In the genomic region with DNA sequence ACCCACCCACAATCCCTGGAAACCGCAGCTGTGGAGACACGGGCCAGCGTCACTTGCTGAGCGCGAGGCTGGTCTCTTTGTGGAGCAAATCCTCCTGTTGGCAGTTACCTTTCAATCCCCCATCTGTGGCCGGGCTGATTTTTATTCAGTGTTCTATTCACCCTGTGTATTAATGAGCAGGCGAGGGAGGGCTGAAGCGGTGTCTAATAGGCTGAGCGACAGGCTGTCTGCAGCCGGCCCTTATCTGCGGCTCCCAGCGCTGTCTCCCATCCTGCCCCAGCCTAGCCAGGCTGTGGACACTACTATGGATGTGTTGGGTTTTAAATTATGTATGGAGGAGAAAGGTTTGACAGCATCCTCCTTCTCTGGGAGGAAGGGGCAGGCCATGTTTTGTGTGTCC, we compare ENCODE assay signal across 11 mouse cellular contexts.
DNase-seq lines count a peak whose midpoint lies in the region; ATAC-seq lines count a peak whose summit lies in the region.
"Had no signal": no experiment of that assay in that cellular context is flagged by ENCODE, and none has a peak within 500 bp of the region (broad histone marks: within the 10 kb centered on the region; RNA-seq: fewer than 3 reads in every experiment).

No protein-coding gene starts in this region.

- no peaks in the 10 kb centered on the region for H3K9me3 ChIP-seq in embryonic facial prominence, embryonic 14.5 days (ENCODE audit: control insufficient read depth, low read length)
- H3K9me3 ChIP-seq in hindbrain, embryonic 15.5 days, result no peaks in the 10 kb centered on the region
- H3K9me3 ChIP-seq in midbrain, embryonic 15.5 days, result no peaks in the 10 kb centered on the region
- H3K9me3 ChIP-seq: kidney, embryonic 15.5 days; lung, embryonic 15.5 days had no signal

- DNase-seq in cerebellum, postnatal 10 days, result peak; percentile 43 to 50
- DNase-seq in cerebellum, postnatal 4 days (ENCODE audit: low spot score in 2 of 2), result no peak
- no peak for DNase-seq in embryonic facial prominence, embryonic 14.5 days (ENCODE audit: low spot score)
- no peak for DNase-seq in testis, postnatal 10 days (ENCODE audit: low spot score)
- no peak for DNase-seq in kidney, adult 11 months
- DNase-seq in gastrocnemius, postnatal 10 days, result no peak

- H3K9ac ChIP-seq in embryonic facial prominence, embryonic 14.5 days (ENCODE audit: low read depth, low read length), result no peak overlapping the region
- H3K9ac ChIP-seq in hindbrain, embryonic 15.5 days, result no peak overlapping the region
- no peak overlapping the region for H3K9ac ChIP-seq in midbrain, embryonic 15.5 days
- H3K9ac ChIP-seq: kidney, embryonic 15.5 days; lung, embryonic 15.5 days had no signal

- no peaks in the 10 kb centered on the region for H3K27me3 ChIP-seq in embryonic facial prominence, embryonic 14.5 days (replicated peaks; ENCODE audit: control insufficient read depth, insufficient read depth, low read length)
- H3K27me3 ChIP-seq in hindbrain, embryonic 15.5 days, result no peaks in the 10 kb centered on the region
- H3K27me3 ChIP-seq in midbrain, embryonic 15.5 days (replicated peaks), result no peaks in the 10 kb centered on the region
- H3K27me3 ChIP-seq: lung, embryonic 15.5 days had no signal

- H3K27ac ChIP-seq in embryonic facial prominence, embryonic 14.5 days (replicated peaks; ENCODE audit: low read depth, low read length), result no peak overlapping the region
- H3K27ac ChIP-seq in hindbrain, embryonic 15.5 days (replicated peaks), result peak overlapping the region; percentile 35; the same call in 1 of the 2 replicates
- peak overlapping the region; percentile 82 for H3K27ac ChIP-seq in midbrain, embryonic 15.5 days
- H3K27ac ChIP-seq: kidney, embryonic 15.5 days; lung, embryonic 15.5 days had no signal

- 0 out of 2 replicates have a peak, but pooled peaks cover 9% of the 10 kb centered on the region for H3K4me1 ChIP-seq in embryonic facial prominence, embryonic 14.5 days (ENCODE audit: control insufficient read depth, insufficient read depth, low read length)
- H3K4me1 ChIP-seq in hindbrain, embryonic 15.5 days (replicated peaks), result peaks cover 37% of the 10 kb centered on the region
- H3K4me1 ChIP-seq in midbrain, embryonic 15.5 days, result peaks cover 58% of the 10 kb centered on the region

- 61% methylated on average over 12 of the region's 12 CpGs for WGBS in embryonic facial prominence, embryonic 14.5 days
- WGBS in hindbrain, embryonic 15.5 days, result 15% methylated on average over 12 of the region's 12 CpGs
- 10% methylated on average over 12 of the region's 12 CpGs for WGBS in midbrain, embryonic 15.5 days

- no peaks in the 10 kb centered on the region for H3K36me3 ChIP-seq in embryonic facial prominence, embryonic 14.5 days (ENCODE audit: control insufficient read depth, insufficient read depth, low read length)
- H3K36me3 ChIP-seq in hindbrain, embryonic 15.5 days, result no peaks in the 10 kb centered on the region
- no peaks in the 10 kb centered on the region for H3K36me3 ChIP-seq in midbrain, embryonic 15.5 days (replicated peaks)
- H3K36me3 ChIP-seq: kidney, embryonic 15.5 days; lung, embryonic 15.5 days had no signal

- peak; percentile 5; the same call in 1 of the 2 replicates for ATAC-seq in embryonic facial prominence, embryonic 14.5 days (ENCODE audit: low read depth)
- peak; percentile 82 for ATAC-seq in hindbrain, embryonic 15.5 days (ENCODE audit: low FRiP score, low read depth)
- ATAC-seq in midbrain, embryonic 15.5 days (replicated peaks), result peak; percentile 90
- ATAC-seq: activated CD4-positive, CD25-positive, alpha-beta regulatory T cell, adult 4 months had no signal

- H3K4me3 ChIP-seq in embryonic facial prominence, embryonic 14.5 days (ENCODE audit: low read depth, low read length), result no peak overlapping the region
- no peak overlapping the region for H3K4me3 ChIP-seq in hindbrain, embryonic 15.5 days
- H3K4me3 ChIP-seq in midbrain, embryonic 15.5 days, result no peak overlapping the region
- H3K4me3 ChIP-seq: kidney, embryonic 15.5 days; lung, embryonic 15.5 days had no signal

- no peak overlapping the region for H3K4me2 ChIP-seq in embryonic facial prominence, embryonic 14.5 days (ENCODE audit: low read depth, low read length)
- H3K4me2 ChIP-seq in hindbrain, embryonic 15.5 days, result no peak overlapping the region
- H3K4me2 ChIP-seq in midbrain, embryonic 15.5 days, result no peak overlapping the region
- H3K4me2 ChIP-seq: kidney, embryonic 15.5 days; lung, embryonic 15.5 days had no signal

Comparison
In these comparisons a context has a peak if more than half of its experiments do, and no peak if none do; other contexts are left out.
1. DNase-seq: peak in cerebellum, postnatal 10 days (2 of 2); none in cerebellum, postnatal 4 days (0 of 2), embryonic facial prominence, embryonic 14.5 days (single experiment), testis, postnatal 10 days (single experiment), kidney, adult 11 months (single experiment) and gastrocnemius, postnatal 10 days (single experiment).
2. ATAC-seq: peak in every context shown above with its lines; median percentile 90 in midbrain, embryonic 15.5 days; 82 in hindbrain, embryonic 15.5 days; 5 in embryonic facial prominence, embryonic 14.5 days.